Mouse (Mus musculus) kidney, embryonic 16.5 days (tissue): ENCODE measurements around the gene Dnajb7. TPM values are rescaled to one million over a fixed set of nuclear protein-coding genes. Genes with fewer than 3 reads are reported as not detected.

ENCODE experiments used
- ATAC-seq: fragments of 200-750 bp; cut with Nextera tagmentation; 2 replicates; pipeline ENCODE4 v1.8.0; 2017; ENCODE audit warnings: moderate TSS enrichment; ENCODE audit not compliant: low FRiP score, low TSS enrichment
- H3K27ac ChIP-seq: fragments of 300-500 bp; sonication (generic); 2 replicates; pipeline ENCODE4 v1.5.1; 2014; ENCODE audit warnings: low read length
- H3K27me3 ChIP-seq: fragments of 300-500 bp; sonication (generic); 2 replicates; pipeline ENCODE4 v1.6.1; 2014; ENCODE audit warnings: low read length, control low read depth, mixed read lengths; ENCODE audit not compliant: insufficient read depth
- H3K36me3 ChIP-seq: fragments of 300-500 bp; sonication (generic); 2 replicates; pipeline ENCODE4 v1.6.1; 2014; ENCODE audit warnings: low read length, control low read depth, mixed read lengths; ENCODE audit not compliant: insufficient read depth
- H3K4me1 ChIP-seq: fragments of 300-500 bp; sonication (generic); 2 replicates; pipeline ENCODE4 v1.6.1; 2014; ENCODE audit warnings: low read length, control low read depth, mixed read lengths; ENCODE audit not compliant: insufficient read depth
- H3K4me2 ChIP-seq: fragments of 300-500 bp; sonication (generic); replicated peaks from 2 replicates; pipeline ENCODE4 v1.6.1; 2014; ENCODE audit warnings: low read depth, low read length
- H3K4me3 ChIP-seq: fragments of 300-500 bp; sonication (generic); 2 replicates; pipeline ENCODE4 v1.5.1; 2014; ENCODE audit warnings: mild to moderate bottlenecking, low read length
- H3K9ac ChIP-seq: fragments of 300-500 bp; sonication (generic); replicated peaks from 2 replicates; pipeline ENCODE4 v1.6.1; 2014; ENCODE audit warnings: low read length
- H3K9me3 ChIP-seq: fragments of 300-500 bp; sonication (generic); 2 replicates; pipeline ENCODE4 v1.6.1; 2016; ENCODE audit warnings: low read length, control low read depth
- WGBS: fragments of 180-500 bp; shearing (Covaris S2); extraction: QIAGEN DNeasy Blood & Tissue Kit; methylation state at CpG from one replicate; pipeline ENCODE4 v1.1.7; 2014; 5-methylcytosine and 5-hydroxymethylcytosine counted together
- polyA plus RNA-seq: library from polyadenylated mRNA; unstranded; fragments of >200 nt; fragmentation: Nextera tagmentation; extraction: Ambion mirVana; gene quantifications from 2 replicates; pipeline ENCODE4 v1.2.1, GENCODE M21; 2015

Dnajb7 gene
- polyA plus RNA-seq, 1 experiment from 2014 or later: 1.3 TPM

- Histone ChIP-seq H3K4me2 (peak overlapping the region; percentile 89), H3K27ac (peak overlapping the region; percentile 76; the same call in 1 of the 2 replicates), H3K27me3 (no peaks in the 10 kb centered on the region), H3K9me3 (no peaks in the 10 kb centered on the region), H3K36me3 (peaks cover 11% of the 10 kb centered on the region; the same call in 1 of the 2 replicates), H3K4me1 (peaks cover 38% of the 10 kb centered on the region), H3K9ac (no peak overlapping the region), H3K4me3 (peak overlapping the region; percentile 77)
- ATAC-seq: no peak
- 47% methylated on average over 3 of the region's 3 CpGs for WGBS
Measured at GRCm38 (mm10) chr15:81358943-81359342, 49.2 kb downstream of the Dnajb7 start.

GRCm38 (mm10) chr15:81356946-81357345 lies 51.2 kb downstream of the Dnajb7 start:
- no peak for ATAC-seq
- 33% methylated on average over 5 of the region's 5 CpGs for WGBS
- no peak overlapping the region for H3K4me3 ChIP-seq

More at GRCm38 (mm10) chr15:81356946-81357345, 51.2 kb downstream of the Dnajb7 start:
- H3K27ac ChIP-seq: no peak overlapping the region; the same call in 1 of the 2 replicates
- H3K9me3 ChIP-seq: no peaks in the 10 kb centered on the region
- no peak overlapping the region for H3K4me2 ChIP-seq
- no peak overlapping the region for H3K9ac ChIP-seq
- no peaks in the 10 kb centered on the region for H3K27me3 ChIP-seq
- H3K36me3 ChIP-seq: 0 out of 2 replicates have a peak, but pooled peaks cover 4% of the 10 kb centered on the region
- peaks cover 38% of the 10 kb centered on the region for H3K4me1 ChIP-seq

Other genes with a start within 250 kb of the Dnajb7 start
- gene Mrtfa, start 217.5 kb downstream of the Dnajb7 start, polyA plus RNA-seq: 22.6 and 28.3 TPM in 2 replicates
- gene Mchr1, start 172.8 kb downstream of the Dnajb7 start, polyA plus RNA-seq: 0.99 and 1.3 TPM in 2 replicates
- 134 and 148 TPM in 2 replicates for gene Slc25a17, start 47.5 kb downstream of the Dnajb7 start, polyA plus RNA-seq
- 192 and 194 TPM in 2 replicates for gene St13, start 8.2 kb downstream of the Dnajb7 start, polyA plus RNA-seq
- 10.9 and 13.9 TPM in 2 replicates for gene Xpnpep3, start 8.2 kb downstream of the Dnajb7 start, polyA plus RNA-seq
- gene Rbx1, start 58.0 kb upstream of the Dnajb7 start, polyA plus RNA-seq: 423 and 428 TPM in 2 replicates
- gene Ep300, start 177.1 kb upstream of the Dnajb7 start, polyA plus RNA-seq: 15.2 and 20.9 TPM in 2 replicates